Comparison of ENCODE assay signal across 1 mouse cellular context in the genomic region with DNA sequence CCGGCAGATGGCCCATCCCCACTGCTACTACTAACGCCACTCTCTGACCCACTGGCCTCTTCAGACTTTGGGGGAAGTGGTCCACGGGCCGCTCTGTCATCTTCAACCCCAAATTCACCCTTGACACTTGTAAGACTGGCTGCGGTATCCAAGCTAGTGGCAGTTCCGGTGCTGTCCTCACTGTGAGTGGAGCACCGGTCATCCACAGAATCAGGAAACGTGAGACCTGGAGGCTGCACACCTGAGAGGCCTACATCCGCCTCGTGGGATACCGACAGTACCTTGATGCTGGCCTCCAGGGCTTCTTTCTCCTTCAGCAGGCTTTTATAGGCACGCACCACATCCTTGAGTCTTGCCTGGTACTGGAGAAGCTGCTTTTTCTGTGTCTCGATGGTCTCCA.
TF ChIP-seq lines count a peak whose summit lies in the region.

No protein-coding gene starts in this region.

TF ChIP-seq in MEL, 35 proteins besides CTCF, POLR2A, EP300 and RAD21 (continued from another document):
- TF ChIP-seq MYB (IDR thresholded peaks at IDR 0.05; ENCODE audit: low read depth, low read length) (no peak), POLR2AphosphoS5 (IDR thresholded peaks at IDR 0.05; ENCODE audit: borderline replicate concordance, low read depth, low read length) (no peak), RCOR1 (IDR thresholded peaks at IDR 0.05; ENCODE audit: low read depth, low read length) (no peak), TCF12 (IDR thresholded peaks at IDR 0.05; ENCODE audit: low read depth, low read length) (no peak), GATA1 (IDR thresholded peaks at IDR 0.05; ENCODE audit: low read depth, low read length) (no peak), MAX (IDR thresholded peaks at IDR 0.05; ENCODE audit: low read length) (no peak)
